Mouse (Mus musculus): ENCODE measurements around the gene Rap1gap2.
"Not testable (repeated sequence)": the region's sequence is repeated elsewhere in the genome, so short reads cannot be mapped to it uniquely, and the experiment has no call there.

The Rap1gap2 gene

DNA sequence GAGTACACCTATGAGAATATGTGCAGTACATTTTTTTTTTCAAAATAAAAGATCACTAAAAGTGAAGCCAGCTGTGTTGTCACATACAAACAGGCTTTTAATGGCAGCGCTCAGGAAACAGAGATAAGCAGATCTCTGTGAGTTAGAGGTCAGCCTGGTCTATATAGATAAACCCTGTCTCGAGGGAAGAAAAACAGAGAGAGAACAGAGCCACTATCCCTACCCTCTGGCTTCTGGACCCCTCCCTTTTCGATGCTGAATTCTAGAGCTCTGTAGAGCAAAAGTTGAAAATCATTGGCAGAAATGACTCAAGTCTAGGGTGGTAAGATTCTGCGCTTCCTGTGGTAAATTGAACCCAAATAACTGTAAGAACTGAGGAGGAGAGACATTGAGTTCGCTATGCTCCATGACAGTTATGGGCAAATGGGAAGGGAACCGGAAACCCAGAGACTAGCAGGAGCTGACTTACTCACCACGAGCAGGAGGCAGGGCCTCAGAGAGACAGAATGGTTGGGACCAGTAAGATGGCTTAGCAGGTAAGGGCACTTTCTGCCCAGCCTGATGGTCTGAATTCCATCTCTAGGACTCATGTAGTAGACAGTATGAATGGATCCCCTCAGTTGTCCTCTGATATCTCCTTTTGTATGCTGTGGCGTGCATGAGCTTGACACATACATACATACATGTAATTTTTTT, 11.4 kb upstream of the Rap1gap2 start:
- in situ Hi-C loops (cut with MboI, MseI): no loop called here

DNA sequence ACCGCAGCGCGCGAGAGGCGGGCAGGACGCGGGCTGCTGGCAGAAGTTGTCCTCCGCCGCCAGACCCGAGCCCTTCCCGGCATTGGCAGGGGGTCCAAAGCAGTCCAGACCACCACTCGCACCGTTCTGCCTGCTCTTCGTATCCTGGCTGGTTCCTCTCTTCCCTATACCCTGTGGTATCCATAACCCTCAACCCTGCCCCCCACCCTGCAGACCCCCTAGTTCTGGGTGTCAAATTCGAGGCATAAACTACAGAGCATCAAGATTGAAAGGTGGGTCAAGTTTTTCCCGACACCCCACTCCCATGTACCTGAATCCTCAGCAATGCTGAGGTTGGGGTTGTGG, 9.2 kb upstream of the Rap1gap2 start:
- in situ Hi-C loops (cut with MboI, MseI): no loop called here

DNA sequence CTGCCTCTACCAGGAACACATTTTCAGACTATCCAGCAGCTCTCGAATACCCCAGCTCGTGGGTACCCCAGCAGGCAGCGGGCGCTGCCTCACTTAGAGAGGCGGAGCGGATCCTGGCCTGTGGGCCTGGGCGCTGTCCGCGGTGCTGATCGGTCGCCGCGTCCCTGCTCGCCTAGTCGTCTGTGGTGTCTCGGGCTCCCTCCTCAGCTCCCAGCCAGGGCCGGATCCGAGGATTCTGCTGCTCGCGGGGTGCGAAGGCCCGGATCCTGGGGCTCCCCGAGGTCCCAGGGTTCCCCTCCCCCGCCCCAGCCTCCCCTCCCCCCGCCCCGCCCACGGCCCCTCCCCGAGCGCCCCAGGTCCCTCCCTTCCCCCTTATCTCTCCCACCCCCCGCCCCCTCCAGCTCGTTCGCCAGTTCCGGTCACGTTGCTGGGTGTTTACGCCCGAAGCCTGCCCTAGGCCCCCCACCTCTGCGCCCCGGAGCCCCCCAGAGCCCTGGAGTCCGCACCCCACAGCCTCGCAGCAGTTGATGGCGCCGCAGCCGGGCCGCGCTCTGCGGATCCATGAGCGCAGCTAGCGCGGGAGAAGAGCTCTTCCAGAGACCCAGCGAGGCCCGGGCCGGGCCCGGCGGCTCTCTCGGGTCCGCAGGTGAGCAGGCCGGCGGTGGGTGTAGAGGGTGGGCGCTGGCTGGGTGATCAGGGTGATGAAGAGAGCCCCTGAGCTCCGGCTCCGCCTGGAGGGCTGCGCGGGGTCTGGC, 8.7 kb upstream of the Rap1gap2 start, which contains the start of gene Ccdc92b:
TSS of gene Ccdc92b (plus strand) at position 405 of the 755 bp plus-strand sequence.
- in situ Hi-C loops (cut with MboI, MseI): no loop called here

DNA sequence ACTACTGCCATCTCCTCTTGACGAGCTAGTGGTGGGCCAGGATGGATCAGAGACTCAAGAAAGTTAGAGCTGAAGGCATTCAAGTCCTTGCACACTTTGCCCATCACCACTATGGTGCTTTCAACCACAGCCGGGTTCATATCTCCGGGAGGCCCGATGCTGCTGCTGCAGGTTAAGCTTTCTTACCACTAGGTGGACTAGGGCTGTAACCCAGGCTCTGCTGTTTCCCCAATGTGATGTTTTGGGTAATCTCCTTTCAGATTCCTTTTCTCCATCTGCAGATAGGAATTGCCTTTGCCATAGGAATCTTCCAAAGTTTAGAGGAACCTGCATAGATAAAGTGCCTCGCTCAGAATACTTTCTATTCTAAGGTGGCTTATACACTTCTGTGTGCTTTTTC, 4.9 kb upstream of the Rap1gap2 start:
- in situ Hi-C loops (cut with MboI, MseI): no loop called here

DNA sequence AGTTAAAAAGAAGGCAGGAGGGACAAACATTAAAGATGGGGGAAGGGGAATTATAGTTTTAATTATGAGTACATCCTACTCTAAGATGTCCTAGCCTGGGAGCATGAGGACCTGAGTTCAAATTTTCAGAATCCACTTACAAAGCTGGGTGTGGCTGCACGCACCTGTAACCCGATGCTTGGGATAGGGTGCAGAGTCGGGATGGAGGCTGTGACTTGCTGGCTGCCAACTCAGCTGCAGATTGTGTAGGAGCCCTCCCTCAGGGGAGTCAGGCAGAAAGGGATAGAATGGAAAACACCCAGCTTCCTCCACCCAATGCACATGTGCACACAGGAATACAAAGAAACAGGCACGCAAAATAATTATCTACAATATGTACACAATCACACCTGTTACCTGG, 2.7 kb upstream of the Rap1gap2 start:
- in situ Hi-C loops (cut with MboI, MseI): no loop called here

DNA sequence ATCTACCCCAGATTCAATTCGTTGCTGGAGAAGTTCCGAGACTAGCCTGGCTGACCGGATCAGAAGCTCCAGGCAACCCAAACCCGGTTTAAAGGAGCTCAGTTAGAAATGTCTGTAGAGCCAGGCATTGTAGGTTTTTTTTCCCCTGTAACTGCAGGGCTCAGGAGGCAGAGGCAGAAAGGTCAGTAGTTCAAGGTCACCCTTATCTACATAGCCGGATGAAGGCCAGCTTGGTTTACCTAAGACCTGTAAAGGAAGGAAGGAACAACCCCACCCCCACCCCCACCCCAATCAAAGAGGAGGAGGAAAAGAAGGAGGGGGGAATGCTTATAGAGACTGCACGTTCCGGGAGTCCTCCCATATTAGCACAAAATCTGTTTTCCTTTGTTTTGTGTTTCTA, 722 bp upstream of the Rap1gap2 start:
- in situ Hi-C loops (cut with MboI, MseI): no loop called here

DNA sequence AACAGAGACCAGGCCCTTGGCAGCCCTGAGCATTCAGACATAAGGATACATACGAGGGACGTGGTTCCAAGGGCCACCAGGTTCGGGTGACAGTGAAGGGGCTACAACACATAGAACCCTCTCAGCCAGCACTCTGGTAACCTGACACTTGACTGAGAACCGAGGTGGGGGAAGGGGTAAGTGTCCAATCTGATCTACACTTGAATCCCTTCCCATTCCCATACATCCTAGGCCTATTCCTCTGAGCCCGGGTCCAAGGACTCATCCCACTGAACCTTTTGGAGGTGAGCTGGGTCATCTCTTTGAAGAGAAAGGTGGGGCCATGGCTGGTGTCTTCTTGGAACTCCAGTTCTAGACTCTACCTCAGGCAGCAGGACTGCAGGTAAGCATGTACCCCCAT, 647 bp downstream of the Rap1gap2 start:
- in situ Hi-C loops (cut with MboI, MseI): no loop called here

DNA sequence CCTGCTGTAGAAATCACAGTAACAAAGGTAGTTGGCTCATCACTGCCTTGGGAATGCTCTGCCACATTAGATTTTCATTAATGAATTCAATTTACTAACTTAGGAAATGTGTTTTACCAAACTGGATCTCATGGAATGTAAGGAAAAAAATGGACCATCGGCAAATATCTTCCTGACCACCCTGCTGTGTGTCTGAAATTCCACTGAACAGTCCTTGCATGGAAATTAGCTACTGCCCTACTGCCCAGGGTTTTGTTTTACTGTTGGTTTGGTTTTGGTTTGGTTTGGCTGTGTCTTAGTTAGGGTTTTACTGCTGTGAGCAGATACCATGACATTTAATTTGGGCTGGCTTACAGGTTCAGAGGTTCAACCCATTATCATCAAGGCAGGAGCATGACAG, 8.4 kb downstream of the Rap1gap2 start:
- in situ Hi-C loops (cut with MboI, MseI): no loop called here

DNA sequence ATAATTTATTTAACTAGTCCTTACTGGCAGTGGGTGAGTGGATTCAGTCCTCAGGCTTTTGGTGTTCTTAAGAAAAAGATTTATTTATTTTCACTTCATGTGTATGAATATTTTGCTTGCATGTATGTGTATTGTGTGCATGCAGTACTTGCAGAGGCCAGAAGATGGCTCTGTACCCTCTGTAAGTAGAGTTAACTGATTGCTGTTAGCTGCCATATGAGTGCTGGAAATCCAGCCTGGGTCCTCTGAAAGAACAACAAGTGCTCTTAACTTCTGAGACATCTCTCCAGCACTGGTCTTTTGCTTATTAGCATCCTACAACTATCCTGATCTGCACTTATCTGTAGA, 12.8 kb downstream of the Rap1gap2 start:
- in situ Hi-C loops (cut with MboI, MseI): no loop called here

DNA sequence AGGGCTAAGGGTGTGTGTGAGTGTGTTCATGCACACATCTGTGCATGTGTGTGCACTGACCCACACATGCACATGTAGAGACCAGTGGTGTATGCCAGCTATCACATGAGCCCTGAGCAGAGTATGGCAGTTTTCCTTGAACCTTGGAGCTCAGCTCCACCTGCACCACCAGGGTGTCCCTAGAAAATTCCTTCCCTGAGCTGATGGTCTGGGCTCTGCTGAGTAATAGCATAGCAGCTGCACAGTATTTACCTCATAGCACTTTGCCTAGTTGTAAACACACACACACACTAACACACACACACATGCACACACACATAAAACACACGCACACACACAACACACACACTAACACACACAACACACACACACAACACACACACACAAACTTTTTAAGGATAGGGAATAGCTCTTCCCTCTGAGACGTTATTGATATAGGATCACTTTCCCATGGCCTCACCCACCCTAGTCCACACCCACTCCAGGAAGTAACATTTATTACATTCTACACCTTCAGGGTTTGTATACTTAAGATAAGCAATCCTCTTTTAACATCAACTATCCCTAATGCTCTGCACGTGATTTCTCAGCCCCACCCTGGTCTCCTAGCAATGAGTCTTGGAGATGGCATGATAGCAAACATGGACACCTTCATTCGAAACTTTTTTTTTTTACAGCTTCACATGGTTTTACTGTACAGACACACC, 13.3 kb downstream of the Rap1gap2 start:
- in situ Hi-C loops (cut with MboI, MseI): no loop called here

DNA sequence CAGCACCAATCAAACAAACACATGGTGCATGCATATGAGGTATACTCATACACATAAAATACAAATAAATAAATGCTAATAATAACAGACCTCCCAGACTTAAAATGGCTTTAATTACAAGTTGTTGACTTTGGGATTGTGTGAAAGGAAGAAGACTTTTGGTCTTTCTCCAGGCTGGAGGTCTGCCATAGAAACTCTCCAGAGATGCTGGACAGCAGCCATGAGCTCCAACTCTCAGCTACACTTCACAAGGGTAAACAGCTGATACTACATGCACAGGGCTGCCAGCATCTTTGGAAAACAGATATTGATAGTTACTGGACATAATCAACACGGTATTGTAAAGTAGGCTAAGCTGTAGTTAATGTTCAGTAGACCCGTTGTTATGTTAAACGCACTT, 18.5 kb downstream of the Rap1gap2 start:
- in situ Hi-C loops (cut with MboI, MseI): no loop called here

DNA sequence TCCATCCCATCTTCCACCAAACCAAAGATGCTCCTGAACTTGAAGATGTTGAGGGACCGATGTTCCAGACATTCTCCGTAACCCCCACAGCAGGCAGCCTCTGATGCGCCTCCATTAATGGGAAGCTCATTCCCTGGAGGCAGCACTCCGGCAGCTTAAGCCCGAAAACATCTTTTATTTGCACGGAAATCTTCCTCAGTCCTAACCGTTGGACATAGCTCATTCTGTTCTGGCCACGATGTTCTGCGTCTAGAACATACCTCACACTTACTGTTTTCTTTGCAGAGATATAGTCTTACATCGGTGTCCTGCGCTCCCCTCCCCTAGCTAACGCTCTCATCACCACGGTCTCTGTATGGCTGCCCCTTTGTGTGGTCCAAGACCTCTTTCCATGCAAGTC, 20.0 kb downstream of the Rap1gap2 start:
- in situ Hi-C loops (cut with MboI, MseI): no loop called here

DNA sequence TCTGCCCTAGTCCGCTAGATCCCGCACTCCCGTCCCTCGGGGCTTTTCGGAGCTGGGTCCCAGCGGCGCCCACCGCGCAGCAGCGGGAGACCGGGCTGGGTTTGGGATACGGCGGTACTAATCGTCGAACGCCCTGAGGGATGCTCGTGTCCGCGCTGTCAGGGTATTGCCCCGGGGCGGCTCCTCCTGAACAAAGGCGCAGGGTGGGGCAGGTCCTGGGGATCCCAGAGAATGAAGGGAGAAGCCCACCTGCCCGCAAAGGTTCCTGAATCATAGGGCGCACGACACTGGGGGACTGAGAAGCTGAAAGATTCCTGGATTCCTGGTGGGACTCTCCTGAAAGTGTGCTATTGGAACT, 20.5 kb downstream of the Rap1gap2 start:
- in situ Hi-C loops (cut with MboI, MseI): no loop called here

DNA sequence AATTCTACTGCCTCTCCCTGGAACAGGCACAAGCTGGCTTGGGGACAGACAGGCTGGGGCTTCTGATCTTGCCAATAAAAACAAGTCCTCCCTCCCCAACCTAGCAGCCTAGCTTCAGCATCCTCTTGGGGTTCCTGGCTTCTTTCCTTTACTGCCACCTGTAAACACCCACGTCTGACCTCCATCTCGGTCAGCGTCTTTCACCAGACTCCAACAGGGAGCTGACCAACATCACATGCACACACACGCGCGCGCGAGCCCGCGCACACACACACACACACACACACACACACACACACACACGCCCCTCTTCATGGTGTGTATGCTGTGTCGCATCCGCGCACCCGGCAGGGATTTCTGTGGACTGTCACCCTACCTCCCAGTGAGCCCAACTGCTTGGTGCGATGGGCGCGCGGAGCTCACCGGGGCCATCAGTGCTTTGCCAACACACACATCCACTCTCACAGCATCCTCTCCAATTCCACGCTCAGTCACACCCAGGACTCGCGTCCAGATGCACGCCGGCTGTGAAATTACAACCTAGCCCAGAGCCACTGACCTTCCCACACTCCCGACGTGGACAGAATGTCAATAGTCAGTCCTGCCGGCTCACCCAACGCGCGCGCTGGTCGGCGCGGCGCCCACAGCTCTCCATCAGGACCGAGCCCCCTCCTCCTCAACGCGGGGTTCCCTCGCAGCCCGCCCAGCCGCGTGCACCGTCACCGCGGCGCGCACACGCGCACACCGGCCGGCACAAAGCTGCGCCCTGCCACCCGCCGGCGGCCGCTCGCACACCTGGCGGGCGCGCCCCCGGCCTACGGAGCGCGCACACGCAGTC, 21.1 kb downstream of the Rap1gap2 start:
- in situ Hi-C loops (cut with MboI, MseI): no loop called here

DNA sequence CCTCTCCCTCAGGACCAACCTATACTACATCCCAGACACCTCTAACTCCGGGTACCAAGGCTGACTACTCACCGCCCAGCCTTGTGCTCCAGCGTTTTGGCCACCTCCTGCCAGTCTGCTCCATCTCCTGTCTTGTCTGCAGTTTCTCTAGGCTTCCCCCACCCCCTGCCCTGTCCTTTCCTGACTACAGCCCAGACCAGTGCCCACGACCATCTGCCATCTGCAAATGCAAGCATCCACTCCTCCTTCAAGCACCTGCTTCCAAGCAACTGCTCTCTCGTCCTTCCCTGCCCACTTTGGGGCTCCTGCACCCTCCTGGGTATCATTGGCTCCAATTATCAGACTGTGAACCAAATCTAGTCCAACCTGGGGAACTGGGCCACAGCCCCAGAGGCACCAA, 24.3 kb downstream of the Rap1gap2 start:
- in situ Hi-C loops (cut with MboI, MseI): no loop called here

DNA sequence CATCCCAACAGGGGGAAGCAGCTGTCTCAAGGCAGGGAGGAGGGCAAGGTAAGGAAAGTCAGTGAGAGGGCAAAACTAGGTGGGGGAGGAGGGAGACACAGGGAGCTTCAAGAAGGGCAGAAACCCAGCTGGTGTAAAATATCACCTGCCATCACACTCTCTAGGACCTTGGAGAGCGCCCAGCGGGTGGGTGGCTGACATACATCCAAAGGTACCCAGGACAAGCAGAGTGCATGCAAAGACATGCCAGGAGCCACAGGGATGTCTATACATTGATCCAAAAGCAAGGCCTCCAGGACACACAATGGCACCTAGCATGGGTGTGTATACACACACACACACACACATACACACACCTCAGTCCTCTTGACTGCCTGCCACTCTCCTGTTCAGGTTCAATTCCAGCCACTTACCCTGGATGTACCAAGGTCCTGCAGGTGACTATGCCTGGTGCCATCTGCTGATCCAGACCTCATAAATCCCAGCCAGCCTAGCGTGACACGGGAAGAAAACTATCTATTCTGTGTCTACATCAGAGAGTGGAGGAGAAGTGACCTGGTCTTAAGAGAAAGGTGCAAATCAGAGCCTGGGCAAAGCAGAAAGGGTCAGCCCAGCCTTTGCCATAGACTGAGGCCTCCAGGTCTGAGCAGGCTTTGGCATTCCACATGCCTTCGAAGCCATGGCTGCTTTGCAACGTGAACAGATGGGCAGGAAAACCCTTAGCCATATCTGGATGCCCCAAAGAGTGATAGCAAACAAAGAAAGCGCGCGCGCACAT, 25.6 kb downstream of the Rap1gap2 start:
- in situ Hi-C loops (cut with MboI, MseI): no loop called here

DNA sequence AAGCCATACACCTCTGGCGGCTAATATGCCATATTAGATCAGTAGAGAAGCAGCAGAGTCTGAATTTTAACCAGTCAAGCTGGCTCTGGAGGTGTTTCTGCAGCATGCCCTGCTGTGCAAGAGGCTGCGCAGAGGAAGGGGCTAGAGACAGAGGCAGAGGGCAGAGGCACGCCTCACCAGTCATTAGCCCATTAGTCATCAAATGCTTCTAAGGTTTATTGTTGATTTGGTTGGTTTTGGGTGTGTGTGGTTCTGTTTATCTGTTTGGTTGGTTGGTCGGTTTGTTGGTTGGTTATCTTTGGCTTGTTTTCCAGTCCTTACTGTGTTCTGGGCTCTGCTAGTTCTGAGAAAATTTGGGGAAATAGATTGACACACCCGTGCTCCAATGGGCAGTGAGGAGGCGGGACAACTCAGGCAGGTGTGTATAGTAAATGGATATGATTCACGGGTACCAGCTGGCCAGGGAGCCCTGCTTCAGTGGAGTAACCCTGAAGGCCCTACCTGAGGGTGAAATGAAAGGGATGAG, 26.8 kb downstream of the Rap1gap2 start:
- in situ Hi-C loops (cut with MboI, MseI): no loop called here

DNA sequence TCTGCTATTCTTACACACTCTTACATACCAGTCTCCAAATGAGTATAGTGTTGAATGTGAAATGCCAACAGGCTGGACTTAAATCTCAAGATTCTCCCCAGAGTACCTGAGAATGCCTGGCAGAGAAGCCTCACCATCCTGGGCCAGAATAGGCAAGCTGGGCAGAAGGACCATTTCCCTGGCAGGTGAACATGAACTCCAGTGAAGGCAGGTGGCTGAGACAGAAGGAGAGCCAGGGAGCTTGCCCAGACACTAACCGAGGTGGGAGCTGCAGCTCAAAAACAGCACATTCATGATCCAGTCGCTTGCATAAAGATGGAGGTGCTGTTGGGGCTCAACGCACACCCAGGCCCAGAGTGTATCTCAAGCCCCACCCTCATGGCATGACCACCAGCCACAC, 28.3 kb downstream of the Rap1gap2 start:
- in situ Hi-C loops (cut with MboI, MseI): no loop called here

DNA sequence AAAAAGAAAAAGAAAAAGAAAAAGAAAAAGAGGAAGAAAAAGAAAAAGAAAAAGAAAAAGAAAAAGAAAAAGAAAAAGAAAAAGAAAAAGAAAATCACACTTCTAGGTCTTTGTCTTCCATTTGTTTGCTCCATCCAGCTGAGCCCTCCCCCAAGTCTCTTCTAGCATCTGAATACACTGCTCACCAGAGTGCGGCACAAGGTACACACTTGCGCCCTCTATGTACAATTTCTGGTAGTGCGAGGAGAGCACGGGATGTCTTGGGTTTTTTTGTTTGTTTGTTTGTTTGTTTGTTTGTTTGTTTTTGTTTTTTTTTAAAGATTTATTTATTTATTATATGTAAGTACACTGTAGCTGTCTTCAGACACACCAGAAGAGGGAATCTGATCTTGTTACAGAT, 29.4 kb downstream of the Rap1gap2 start:
- in situ Hi-C loops (cut with MboI, MseI): not testable (repeated sequence)

DNA sequence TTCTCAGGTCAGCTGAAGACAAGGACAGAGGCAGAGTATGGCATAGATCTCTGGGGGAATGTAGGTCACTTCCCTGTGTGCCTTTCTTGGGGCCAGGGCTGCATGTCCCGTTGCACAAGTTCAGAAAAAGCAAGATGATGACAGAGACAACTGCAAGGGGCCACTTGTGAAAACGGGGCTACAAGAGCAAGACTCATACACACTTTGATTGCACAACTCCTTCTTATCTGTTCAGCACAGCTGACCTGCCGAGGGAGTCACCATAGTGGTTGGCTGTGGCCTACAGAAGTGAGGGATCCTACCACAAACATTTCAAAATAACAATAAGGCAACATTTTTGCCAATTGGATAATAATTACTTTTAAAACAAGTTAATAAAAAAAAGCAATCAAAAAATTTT, 33.6 kb downstream of the Rap1gap2 start:
- in situ Hi-C loops (cut with MboI, MseI): no loop called here

DNA sequence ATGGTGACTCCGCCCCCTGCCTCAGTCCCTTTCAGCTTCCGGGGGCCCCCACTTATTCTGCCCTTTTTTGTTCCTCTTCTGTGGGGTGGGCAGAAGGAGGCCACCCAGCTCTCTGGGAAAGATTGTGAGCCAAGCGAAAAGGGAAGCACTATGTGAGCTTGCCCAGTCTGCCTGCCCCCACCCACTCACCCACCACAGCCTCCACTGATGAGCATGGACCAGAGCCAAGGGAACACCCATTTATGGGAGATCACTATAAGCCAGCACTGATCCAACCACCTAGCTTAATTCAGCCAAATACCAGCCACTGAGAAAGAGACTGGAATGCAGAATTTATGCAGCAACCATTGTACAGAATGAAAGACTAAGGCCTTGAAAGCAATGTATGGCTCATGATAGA, 34.8 kb downstream of the Rap1gap2 start:
- in situ Hi-C loops (cut with MboI, MseI): no loop called here
